Mouse (Mus musculus) brain, embryonic 14.5 days (tissue): ENCODE results near the gene Esrrg.

ENCODE experiments used
- CTCF ChIP-seq: fragments of 200-500 bp; IDR thresholded peaks from 2 replicates; pipeline ENCODE4 v1.5.1; 2012; ENCODE audit warnings: inconsistent platforms, mild to moderate bottlenecking, moderate library complexity, borderline replicate concordance; ENCODE audit not compliant: insufficient read depth, insufficient read length; ENCODE audit errors: extremely low read depth
- POLR2A ChIP-seq: fragments of 200-500 bp; IDR thresholded peaks from 2 replicates; pipeline ENCODE4 v1.6.1; 2012; ENCODE audit warnings: mild to moderate bottlenecking, inconsistent platforms, borderline replicate concordance; ENCODE audit not compliant: poor library complexity, insufficient read depth, insufficient read length, severe bottlenecking; ENCODE audit errors: extremely low read depth

DNA sequence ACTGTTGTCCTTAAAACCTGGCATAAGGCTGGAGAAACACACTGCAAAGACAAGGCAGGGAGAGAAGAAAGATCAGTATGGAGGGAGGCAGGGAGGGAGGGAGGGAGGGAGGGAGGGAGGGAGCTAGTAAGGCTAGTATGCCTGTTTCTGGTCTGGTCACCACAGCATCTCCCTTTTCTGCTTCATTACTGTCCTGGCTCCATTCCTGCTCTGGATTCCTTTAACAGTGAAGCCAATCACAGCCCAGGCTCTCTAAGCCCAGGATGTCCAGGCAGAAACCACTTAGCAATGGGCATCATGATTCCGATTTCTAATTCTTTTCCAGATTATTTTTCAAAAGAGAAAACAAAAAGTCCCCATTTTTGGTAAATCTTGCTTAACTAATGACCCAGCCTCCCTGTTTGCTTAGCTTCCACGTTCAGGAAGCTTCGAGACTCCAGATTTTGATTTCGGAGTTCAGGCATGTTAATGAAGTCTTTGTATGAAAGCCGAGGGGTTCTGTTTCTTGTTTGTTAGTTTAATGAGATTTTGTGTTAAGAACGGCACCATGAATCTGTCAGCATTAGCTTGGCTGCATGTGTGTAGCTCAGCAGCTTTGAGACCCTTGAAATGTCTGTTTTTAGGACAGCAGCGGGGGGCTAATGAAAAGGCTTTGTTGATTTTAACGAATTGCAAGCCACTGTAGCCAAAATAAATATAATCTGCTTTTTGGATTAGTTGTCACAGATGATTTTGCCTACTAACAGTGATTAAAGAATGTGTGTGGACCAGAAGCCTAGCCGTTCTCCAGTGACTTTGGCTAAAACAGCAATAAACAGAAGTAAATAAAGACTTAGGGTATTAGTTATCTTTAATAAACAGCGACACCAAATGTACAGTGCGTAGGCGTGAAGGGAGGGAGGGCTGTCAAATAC lies 199.1 kb downstream of the Esrrg start:
- TF ChIP-seq POLR2A (no peak), CTCF (no peak)
